Mouse (Mus musculus): ENCODE measurements around the gene Crtc3. TPM values are rescaled to one million over a fixed set of nuclear protein-coding genes. Genes with fewer than 3 reads are reported as not detected.
A peak's percentile ranks its signal among the peaks of the same experiment; 100 is the strongest.

The Crtc3 gene
- polyA plus RNA-seq, 1 experiment from 2014 or later = 4.1 TPM

DNA sequence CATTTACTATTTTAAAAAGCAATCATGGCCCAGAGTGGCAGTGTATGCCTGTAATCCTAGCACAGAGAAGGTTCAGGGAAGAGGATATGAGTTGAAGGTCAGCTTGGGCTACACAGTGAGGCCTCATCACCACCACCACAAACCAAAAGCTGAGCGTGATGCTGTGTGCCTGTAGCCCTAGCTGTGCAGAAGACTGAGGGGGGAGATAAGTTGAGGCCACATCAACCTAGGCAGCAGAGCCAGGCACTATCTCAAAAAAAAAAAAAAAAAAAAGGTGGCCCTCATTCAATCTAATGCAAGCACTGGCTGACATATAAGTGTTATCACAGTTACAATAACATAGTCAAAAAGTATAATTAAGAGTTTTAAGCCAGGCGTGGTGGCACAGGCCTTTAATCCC lies 30.4 kb upstream of the Crtc3 start:
- no peaks in the 10 kb centered on the region for H3K9me3 ChIP-seq (ENCODE audit: low read length)
- TF ChIP-seq CTCF (IDR thresholded peaks at IDR 0.05; ENCODE audit: low read depth) (no peak), EP300 (IDR thresholded peaks at IDR 0.05; ENCODE audit: low read depth) (no peak)
- no peak overlapping the region for H3K27ac ChIP-seq (ENCODE audit: low read depth)
- no peak overlapping the region for H3K4me3 ChIP-seq (ENCODE audit: low read depth, low read length)
- DNase-seq = no peak
- H3K4me2 ChIP-seq (ENCODE audit: low read depth, low read length) = no peak overlapping the region
- WGBS (ENCODE audit: insufficient replicate concordance) = 68% methylated on average over 2 of the region's 2 CpGs
- no peak for ATAC-seq
- no peaks in the 10 kb centered on the region for H3K27me3 ChIP-seq (ENCODE audit: insufficient read depth, low read length)
- H3K9ac ChIP-seq (replicated peaks) = no peak overlapping the region
- H3K4me1 ChIP-seq (ENCODE audit: insufficient read depth) = no peaks in the 10 kb centered on the region
- peaks cover 67% of the 10 kb centered on the region for H3K36me3 ChIP-seq (replicated peaks; ENCODE audit: insufficient read depth, low read length)

GRCm38 (mm10) chr7:80718471-80718870 lies 29.8 kb upstream of the Crtc3 start:
- no peak for ATAC-seq
- no peaks in the 10 kb centered on the region for H3K9me3 ChIP-seq (ENCODE audit: low read length)
- peaks cover 62% of the 10 kb centered on the region for H3K36me3 ChIP-seq (replicated peaks; ENCODE audit: insufficient read depth, low read length)
- no peaks in the 10 kb centered on the region for H3K4me1 ChIP-seq (ENCODE audit: insufficient read depth)
- no peak overlapping the region for H3K27ac ChIP-seq (ENCODE audit: low read depth)
- no peak for DNase-seq
- no peak overlapping the region for H3K9ac ChIP-seq (replicated peaks)
- H3K27me3 ChIP-seq (ENCODE audit: insufficient read depth, low read length) = no peaks in the 10 kb centered on the region
- 68% methylated on average over 8 of the region's 8 CpGs for WGBS (ENCODE audit: insufficient replicate concordance)
- H3K4me3 ChIP-seq (ENCODE audit: low read depth, low read length) = no peak overlapping the region
- TF ChIP-seq CTCF (IDR thresholded peaks at IDR 0.05; ENCODE audit: low read depth) (no peak), EP300 (IDR thresholded peaks at IDR 0.05; ENCODE audit: low read depth) (no peak)
- no peak overlapping the region for H3K4me2 ChIP-seq (ENCODE audit: low read depth, low read length)

GRCm38 (mm10) chr7:80716758-80717157 lies 28.1 kb upstream of the Crtc3 start:
- H3K4me3 ChIP-seq (ENCODE audit: low read depth, low read length) = no peak overlapping the region
- H3K4me2 ChIP-seq (ENCODE audit: low read depth, low read length) = no peak overlapping the region
- H3K36me3 ChIP-seq (replicated peaks; ENCODE audit: insufficient read depth, low read length) = peaks cover 57% of the 10 kb centered on the region

GRCm38 (mm10) chr7:80715306-80715705 lies 26.6 kb upstream of the Crtc3 start:
- H3K27me3 ChIP-seq (ENCODE audit: insufficient read depth, low read length) = no peaks in the 10 kb centered on the region
- H3K4me2 ChIP-seq (ENCODE audit: low read depth, low read length) = no peak overlapping the region
- H3K9me3 ChIP-seq (ENCODE audit: low read length) = no peaks in the 10 kb centered on the region
- 83% methylated on average over 7 of the region's 7 CpGs for WGBS (ENCODE audit: insufficient replicate concordance)
- DNase-seq (no peak), ATAC-seq (peak; percentile 67)
- TF ChIP-seq CTCF (IDR thresholded peaks at IDR 0.05; ENCODE audit: low read depth) (no peak), EP300 (IDR thresholded peaks at IDR 0.05; ENCODE audit: low read depth) (no peak)
- no peak overlapping the region for H3K27ac ChIP-seq (ENCODE audit: low read depth)
- H3K4me1 ChIP-seq (ENCODE audit: insufficient read depth) = no peaks in the 10 kb centered on the region
- no peak overlapping the region for H3K9ac ChIP-seq (replicated peaks)
- no peak overlapping the region for H3K4me3 ChIP-seq (ENCODE audit: low read depth, low read length)
- H3K36me3 ChIP-seq (replicated peaks; ENCODE audit: insufficient read depth, low read length) = peaks cover 47% of the 10 kb centered on the region

More at GRCm38 (mm10) chr7:80716758-80717157, 28.1 kb upstream of the Crtc3 start:
- Histone ChIP-seq H3K4me1 (ENCODE audit: insufficient read depth) (no peaks in the 10 kb centered on the region), H3K27me3 (ENCODE audit: insufficient read depth, low read length) (no peaks in the 10 kb centered on the region), H3K9me3 (ENCODE audit: low read length) (no peaks in the 10 kb centered on the region), H3K9ac (replicated peaks) (no peak overlapping the region), H3K27ac (ENCODE audit: low read depth) (no peak overlapping the region)
- no peak for TF ChIP-seq EP300 (IDR thresholded peaks at IDR 0.05; ENCODE audit: low read depth)
- no peak for TF ChIP-seq CTCF (IDR thresholded peaks at IDR 0.05; ENCODE audit: low read depth)
- 55% methylated on average over 9 of the region's 9 CpGs for WGBS (ENCODE audit: insufficient replicate concordance)
- ATAC-seq = no peak
- DNase-seq = no peak

GRCm38 (mm10) chr7:80711496-80711895 lies 22.8 kb upstream of the Crtc3 start:
- Histone ChIP-seq H3K4me1 (ENCODE audit: insufficient read depth) (no peaks in the 10 kb centered on the region), H3K9ac (replicated peaks) (no peak overlapping the region), H3K27ac (ENCODE audit: low read depth) (no peak overlapping the region), H3K4me2 (ENCODE audit: low read depth, low read length) (no peak overlapping the region), H3K9me3 (ENCODE audit: low read length) (no peaks in the 10 kb centered on the region), H3K4me3 (ENCODE audit: low read depth, low read length) (no peak overlapping the region), H3K27me3 (ENCODE audit: insufficient read depth, low read length) (no peaks in the 10 kb centered on the region), H3K36me3 (replicated peaks; ENCODE audit: insufficient read depth, low read length) (peaks cover 30% of the 10 kb centered on the region)
- no peak for TF ChIP-seq CTCF (IDR thresholded peaks at IDR 0.05; ENCODE audit: low read depth)
- TF ChIP-seq EP300 (IDR thresholded peaks at IDR 0.05; ENCODE audit: low read depth) = no peak
- WGBS (ENCODE audit: insufficient replicate concordance) = 65% methylated on average over 8 of the region's 8 CpGs
- DNase-seq = no peak
- ATAC-seq = no peak

- no peak overlapping the region for H3K4me3 ChIP-seq (ENCODE audit: low read depth, low read length)
- TF ChIP-seq EP300 (IDR thresholded peaks at IDR 0.05; ENCODE audit: low read depth) = no peak
- no peak for TF ChIP-seq CTCF (IDR thresholded peaks at IDR 0.05; ENCODE audit: low read depth)
- no peak for DNase-seq
- peaks cover 21% of the 10 kb centered on the region for H3K36me3 ChIP-seq (replicated peaks; ENCODE audit: insufficient read depth, low read length)
- H3K27ac ChIP-seq (ENCODE audit: low read depth) = no peak overlapping the region
- H3K4me2 ChIP-seq (ENCODE audit: low read depth, low read length) = no peak overlapping the region
- ATAC-seq = no peak
- no peak overlapping the region for H3K9ac ChIP-seq (replicated peaks)
- H3K9me3 ChIP-seq (ENCODE audit: low read length) = no peaks in the 10 kb centered on the region
- H3K27me3 ChIP-seq (ENCODE audit: insufficient read depth, low read length) = no peaks in the 10 kb centered on the region
- 81% methylated on average over 7 of the region's 7 CpGs for WGBS (ENCODE audit: insufficient replicate concordance)
- no peaks in the 10 kb centered on the region for H3K4me1 ChIP-seq (ENCODE audit: insufficient read depth)
Observed at GRCm38 (mm10) chr7:80710333-80710732, 21.7 kb upstream of the Crtc3 start.

- peaks cover 10% of the 10 kb centered on the region; the same call in 1 of the 2 replicates for H3K4me1 ChIP-seq (ENCODE audit: insufficient read depth)
- DNase-seq (no peak), ATAC-seq (0 out of 2 replicates have a peak, but pooled peaks have one; percentile 43)
- WGBS (ENCODE audit: insufficient replicate concordance) = 74% methylated on average over 4 of the region's 4 CpGs
- no peaks in the 10 kb centered on the region for H3K9me3 ChIP-seq (ENCODE audit: low read length)
- no peak overlapping the region for H3K4me3 ChIP-seq (ENCODE audit: low read depth, low read length)
- TF ChIP-seq EP300 (IDR thresholded peaks at IDR 0.05; ENCODE audit: low read depth) = no peak
- TF ChIP-seq CTCF (IDR thresholded peaks at IDR 0.05; ENCODE audit: low read depth) = no peak
- H3K9ac ChIP-seq (replicated peaks) = no peak overlapping the region
- no peak overlapping the region for H3K4me2 ChIP-seq (ENCODE audit: low read depth, low read length)
- H3K27ac ChIP-seq (ENCODE audit: low read depth) = no peak overlapping the region
- H3K36me3 ChIP-seq (replicated peaks; ENCODE audit: insufficient read depth, low read length) = no peaks in the 10 kb centered on the region
- H3K27me3 ChIP-seq (ENCODE audit: insufficient read depth, low read length) = no peaks in the 10 kb centered on the region
Observed at GRCm38 (mm10) chr7:80704066-80704465, 15.4 kb upstream of the Crtc3 start.

All from liver, postnatal 0 days (tissue).